Mouse (Mus musculus) spleen, adult 2 months (tissue): ENCODE measurements at regions not wholly inside any gene's neighbourhood (a gene's known extent, or its start where the extent isn't known, plus 50 kb on each side); places are given as distances from the start of the nearest gene placed in this dataset.

Experiments used
- CTCF ChIP-seq: fragments of 200-500 bp; IDR thresholded peaks from 2 replicates; pipeline ENCODE4 v1.5.1; 2011; ENCODE audit warnings: mild to moderate bottlenecking, inconsistent platforms; ENCODE audit not compliant: insufficient read depth, insufficient read length, insufficient replicate concordance; ENCODE audit errors: extremely low read depth
- POLR2A ChIP-seq: fragments of 200-500 bp; IDR thresholded peaks from 2 replicates; pipeline ENCODE4 v1.6.1; 2011; ENCODE audit warnings: low read depth, low read length, inconsistent platforms

DNA sequence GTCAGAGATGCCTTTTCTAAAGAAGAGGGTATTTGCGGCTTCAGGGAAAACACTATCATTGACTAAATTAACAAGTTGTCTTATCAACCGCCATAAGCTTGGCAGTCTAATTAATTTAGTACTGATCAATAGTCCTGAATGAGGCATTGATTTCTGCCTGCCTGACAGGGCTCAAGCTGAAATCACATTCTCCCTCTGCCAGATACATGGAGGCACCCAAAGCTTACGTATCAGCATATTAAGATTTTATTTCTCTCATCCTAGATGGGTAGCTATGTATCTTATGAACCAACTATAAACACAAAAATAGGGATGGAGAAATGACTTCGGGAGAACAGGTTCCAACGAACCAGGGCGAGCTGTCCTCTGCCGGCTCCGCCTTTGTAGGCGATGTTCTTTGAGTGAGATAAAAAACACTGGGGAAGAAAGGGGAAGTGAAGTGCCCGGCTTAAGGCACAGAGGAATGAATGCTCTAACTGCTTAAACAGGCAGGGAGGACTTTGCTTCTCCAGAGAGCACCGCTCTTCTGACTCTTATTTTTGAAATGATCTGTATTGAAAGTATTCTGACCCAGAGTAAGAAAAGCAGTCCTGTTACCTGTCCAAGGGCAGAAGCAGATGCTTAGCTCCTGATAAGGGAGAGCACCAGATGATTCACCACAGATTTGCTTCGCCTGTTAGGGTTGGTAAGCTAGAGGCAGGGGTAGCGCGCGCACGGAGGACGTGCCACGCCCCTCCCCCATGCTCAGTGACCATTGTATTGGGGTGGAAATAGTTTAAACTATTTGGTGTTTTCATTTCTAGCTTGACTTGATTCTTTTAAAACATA is 78.3 kb upstream of the Otx2 start:
- no peak for TF ChIP-seq CTCF
- TF ChIP-seq POLR2A = no peak
